Mouse (Mus musculus) ES-Bruce4 (cell line): Measurements from ENCODE around the gene Olfr921.

Experiments
- CTCF ChIP-seq: IDR thresholded peaks from one replicate; pipeline ENCODE4 v1.8.1; 2011; ENCODE audit warnings: low read depth, low read length
- EP300 ChIP-seq: IDR thresholded peaks from 2 replicates; pipeline ENCODE4 v1.6.1; 2011; ENCODE audit warnings: low read depth, low read length; ENCODE audit not compliant: insufficient read depth
- POLR2A ChIP-seq: IDR thresholded peaks from one replicate; pipeline ENCODE4 v1.8.1; 2011; ENCODE audit warnings: low read length; ENCODE audit not compliant: insufficient read depth

GRCm38 (mm10) chr9:38805696-38806095 is 32.8 kb downstream of the Olfr921 start:
- no peak for TF ChIP-seq CTCF
- TF ChIP-seq POLR2A = no peak
- no peak for TF ChIP-seq EP300
